9 mouse cellular contexts compared by ENCODE assay signal in the genomic region with DNA sequence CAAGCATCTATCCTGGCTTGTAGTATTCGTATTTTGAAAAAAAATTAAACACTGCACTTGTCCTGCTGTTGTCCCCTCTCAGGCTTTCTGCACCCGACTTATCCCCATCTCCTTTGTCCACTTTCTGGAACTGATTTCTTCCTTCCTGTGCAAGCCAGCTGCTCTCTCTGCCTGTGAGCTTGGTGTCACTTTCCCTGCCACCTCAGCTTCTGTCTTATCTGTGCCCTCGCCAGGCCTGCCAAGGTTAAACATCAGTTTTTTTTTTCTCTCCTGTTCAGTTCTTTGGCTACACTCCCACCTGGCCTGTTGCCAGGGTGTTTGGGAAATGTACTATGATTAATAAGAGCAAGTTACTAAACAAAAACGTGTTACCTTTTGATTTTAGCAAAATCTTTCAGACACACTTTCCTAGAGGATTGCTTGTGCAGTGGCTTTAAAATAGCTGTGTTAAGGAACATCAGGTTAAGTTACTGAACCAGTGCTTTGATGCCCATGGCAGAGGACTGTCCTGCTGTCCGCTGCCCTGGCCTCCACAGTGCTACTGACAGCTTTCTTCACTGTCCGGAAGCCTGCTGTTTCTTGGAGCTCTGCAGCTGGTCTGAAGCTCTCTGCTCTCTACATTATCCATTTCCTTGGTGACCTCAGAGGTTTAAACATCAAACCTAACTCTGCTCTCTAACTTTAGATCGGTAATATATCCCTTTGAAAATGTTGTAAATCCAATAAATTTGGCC. TPM values are rescaled to one million over a fixed set of nuclear protein-coding genes. Genes with fewer than 3 reads are reported as not detected.
DNase-seq lines count a peak whose midpoint lies in the region; ATAC-seq and TF ChIP-seq lines count a peak whose summit lies in the region.
"Had no signal": no experiment of that assay in that cellular context is flagged by ENCODE, and none has a peak within 500 bp of the region (broad histone marks: within the 10 kb centered on the region; RNA-seq: fewer than 3 reads in every experiment).

No protein-coding gene starts in this region.

- DNase-seq in layer of hippocampus, adult 11-12 months (ENCODE audit: low spot score) = peak; percentile 50
- DNase-seq in layer of hippocampus, adult 9-11 months = no peak
- peak; percentile 62 to 78 for DNase-seq in adrenal gland, postnatal 4 days (ENCODE audit: low spot score in 2 of 2)
- DNase-seq in heart, adult 8-10 months (ENCODE audit: low spot score) = peak; percentile 84
- peak; percentile 43 to 59 for DNase-seq in lung, adult 18-20 months
- peak; percentile 48 for DNase-seq in stomach, postnatal 0 days (ENCODE audit: low spot score)
- DNase-seq in left cerebral cortex, adult 18-20 months (ENCODE audit: low spot score in 2 of 2) = no peak
- no peak for DNase-seq in thymus, postnatal 25 days

- no peak overlapping the region for H3K27ac ChIP-seq in stomach, postnatal 0 days (replicated peaks)
- H3K27ac ChIP-seq: limb, embryonic 12.5 days had no signal

- TF ChIP-seq EP300 in stomach, postnatal 0 days (optimal IDR thresholded peaks at IDR 0.05) = no peak

- 49% methylated on average over 7 of the region's 7 CpGs for WGBS in stomach, postnatal 0 days

- H3K4me3 ChIP-seq in stomach, postnatal 0 days (ENCODE audit: low read depth, low read length) = no peak overlapping the region
- H3K4me3 ChIP-seq: limb, embryonic 12.5 days had no signal

- H3K4me1 ChIP-seq in stomach, postnatal 0 days (replicated peaks; ENCODE audit: control insufficient read depth, insufficient read depth) = no peaks in the 10 kb centered on the region

- H3K4me2 ChIP-seq in stomach, postnatal 0 days (replicated peaks; ENCODE audit: low read depth) = no peak overlapping the region
- H3K4me2 ChIP-seq: limb, embryonic 12.5 days had no signal

- peaks cover 3% of the 10 kb centered on the region; the same call in 1 of the 2 replicates for H3K27me3 ChIP-seq in stomach, postnatal 0 days (ENCODE audit: control insufficient read depth, insufficient read depth, low read length)
- H3K27me3 ChIP-seq: limb, embryonic 12.5 days had no signal

- no peak for TF ChIP-seq CTCF in stomach, postnatal 0 days (IDR thresholded peaks at IDR 0.05; ENCODE audit: low read depth)

- no peak for ATAC-seq in stomach, postnatal 0 days (ENCODE audit: low FRiP score, low TSS enrichment)

- H3K36me3 ChIP-seq in stomach, postnatal 0 days (ENCODE audit: control insufficient read depth, insufficient read depth, low read length) = no peaks in the 10 kb centered on the region
- H3K36me3 ChIP-seq: limb, embryonic 12.5 days had no signal

- no peaks in the 10 kb centered on the region for H3K9me3 ChIP-seq in stomach, postnatal 0 days (ENCODE audit: control insufficient read depth, low read length)
- H3K9me3 ChIP-seq: limb, embryonic 12.5 days had no signal

- H3K9ac ChIP-seq in stomach, postnatal 0 days (ENCODE audit: low read length) = no peak overlapping the region
- H3K9ac ChIP-seq: limb, embryonic 12.5 days had no signal

RNA-seq across cellular contexts. Expression of a gene that starts 11.7 kb away (rescaled TPM):
- 1 to 10 TPM; 4.2 to 4.4 TPM for total RNA-seq in adrenal gland, postnatal 4 days (2021)
- total RNA-seq in heart, adult 8-10 months (2022) = under 1 TPM in 1 of 4 experiments, not detected in 3; 0.12 TPM
- polyA plus RNA-seq in stomach, postnatal 0 days (2015; fragmentation: Nextera tagmentation; extraction: Ambion mirVana) = 2.9 and 3.7 TPM in 2 replicates
- total RNA-seq in left cerebral cortex, adult 18-20 months (2021) = 1 to 10 TPM; 1.8 to 2.1 TPM

Comparison
In these comparisons a context has a peak if more than half of its experiments do, and no peak if none do; other contexts are left out.
1. DNase-seq: peak in layer of hippocampus, adult 11-12 months (single experiment), adrenal gland, postnatal 4 days (2 of 2), heart, adult 8-10 months (single experiment), lung, adult 18-20 months (2 of 2) and stomach, postnatal 0 days (single experiment); none in layer of hippocampus, adult 9-11 months (single experiment), left cerebral cortex, adult 18-20 months (0 of 2) and thymus, postnatal 25 days (single experiment).